Mouse (Mus musculus) G1E (cell line): ENCODE data around the gene Thumpd1. TPM values are rescaled to one million over a fixed set of nuclear protein-coding genes. Genes with fewer than 3 reads are reported as not detected.
"Not testable (repeated sequence)": the region's sequence is repeated elsewhere in the genome, so short reads cannot be mapped to it uniquely, and the experiment has no call there.

Experiments used
- ATAC-seq: 2 replicates; pipeline ENCODE4 v1.8.0; 2016; ENCODE audit warnings: mild to moderate bottlenecking; ENCODE audit not compliant: insufficient number of reproducible peaks, poor library complexity, low FRiP score, severe bottlenecking; ENCODE audit errors: extremely low read depth
- DNase-seq: peaks from one replicate; pipeline ENCODE4 v3.0.0; 2012; ENCODE audit warnings: low spot score
- H3K27me3 ChIP-seq: 2 replicates; pipeline ENCODE4 v1.6.1; 2012; ENCODE audit warnings: mild to moderate bottlenecking, low read length, inconsistent platforms; ENCODE audit not compliant: insufficient read depth
- H3K36me3 ChIP-seq: replicated peaks from 2 replicates; pipeline ENCODE3; 2012; ENCODE audit warnings: mild to moderate bottlenecking, inconsistent platforms
- H3K4me1 ChIP-seq: 2 replicates; pipeline ENCODE4 v1.6.1; 2012; ENCODE audit warnings: low read depth, low read length, inconsistent platforms, mixed read lengths; ENCODE audit not compliant: insufficient read depth
- H3K4me3 ChIP-seq: 2 replicates; pipeline ENCODE4 v1.5.1; 2012; ENCODE audit warnings: low read depth, mild to moderate bottlenecking, inconsistent platforms, low read length, moderate library complexity, mixed read lengths
- H3K9me3 ChIP-seq: replicated peaks from 2 replicates; pipeline ENCODE4 v1.6.1; 2012; ENCODE audit warnings: inconsistent platforms
- CTCF ChIP-seq: IDR thresholded peaks from 2 replicates; pipeline ENCODE4 v1.5.1; 2012; ENCODE audit warnings: low read depth, low read length, inconsistent platforms, mixed read lengths
- GATA1 ChIP-seq: IDR thresholded peaks from 2 replicates; pipeline ENCODE4 v1.6.1; 2012; ENCODE audit warnings: borderline replicate concordance, low read length, inconsistent platforms, mixed read lengths
- GATA2 ChIP-seq: IDR thresholded peaks from 2 replicates; pipeline ENCODE4 v1.6.1; 2012; ENCODE audit warnings: low read depth, low read length, inconsistent platforms, borderline replicate concordance
- POLR2AphosphoS5 ChIP-seq: IDR thresholded peaks from 2 replicates; pipeline ENCODE4 v1.6.1; 2012; ENCODE audit warnings: low read depth, low read length, inconsistent platforms; ENCODE audit not compliant: insufficient replicate concordance
- TAL1 ChIP-seq: conservative IDR thresholded peaks from 2 replicates; pipeline ENCODE4 v1.6.1; 2012; ENCODE audit warnings: low read depth, low read length, inconsistent platforms, mixed read lengths
- polyA plus RNA-seq: library from polyadenylated mRNA; stranded (reverse); fragments of >175 nt; gene quantifications from 2 replicates; pipeline ENCODE4 v1.2.3, GENCODE M21; 2012
- total RNA-seq, 2 experiments: library from RNA; stranded (forward) in 1 of 2; stranded (reverse) in 1 of 2; fragments of 200-1000 nt in 1 of 2; fragments of >200 nt in 1 of 2; fragmentation: Nextera tagmentation in 1 of 2; gene quantifications; 2 replicates each; pipeline ENCODE4 v1.2.3; 2014 to 2017

Thumpd1 gene
- total and polyA plus RNA-seq, 3 experiments = 41.4 to 115 (median 64.8) TPM

- ATAC-seq = no peak
- Histone ChIP-seq H3K27me3 (peaks cover 3% of the 10 kb centered on the region; the same call in 1 of the 2 replicates), H3K4me1 (no peaks in the 10 kb centered on the region), H3K9me3 (no peaks in the 10 kb centered on the region), H3K4me3 (no peak overlapping the region), H3K36me3 (no peaks in the 10 kb centered on the region)
- no peak for DNase-seq
- TF ChIP-seq GATA1 (no peak), CTCF (no peak), POLR2AphosphoS5 (no peak), GATA2 (no peak), TAL1 (no peak)
Measured at GRCm38 (mm10) chr7:119753696-119754095, 33.1 kb upstream of the Thumpd1 start.

- H3K27me3 ChIP-seq = no peaks in the 10 kb centered on the region
- no peak for TF ChIP-seq CTCF
- TF ChIP-seq TAL1 = no peak
- TF ChIP-seq POLR2AphosphoS5 = no peak
- TF ChIP-seq GATA1 = no peak
- no peak for TF ChIP-seq GATA2
- no peaks in the 10 kb centered on the region for H3K36me3 ChIP-seq
- no peaks in the 10 kb centered on the region for H3K4me1 ChIP-seq
- ATAC-seq (no peak), DNase-seq (no peak)
- H3K9me3 ChIP-seq = no peaks in the 10 kb centered on the region
- H3K4me3 ChIP-seq = no peak overlapping the region
Measured at GRCm38 (mm10) chr7:119749942-119750341, 29.3 kb upstream of the Thumpd1 start.

- Histone ChIP-seq H3K27me3 (no peaks in the 10 kb centered on the region; the same call in 1 of the 2 replicates), H3K9me3 (no peaks in the 10 kb centered on the region), H3K36me3 (no peaks in the 10 kb centered on the region), H3K4me1 (no peaks in the 10 kb centered on the region), H3K4me3 (no peak overlapping the region)
- TF ChIP-seq TAL1 (no peak), GATA2 (no peak), GATA1 (no peak), CTCF (no peak), POLR2AphosphoS5 (no peak)
- no peak for DNase-seq
- no peak for ATAC-seq
Measured at GRCm38 (mm10) chr7:119748761-119749160, 28.2 kb upstream of the Thumpd1 start.

GRCm38 (mm10) chr7:119745869-119746268 is 25.3 kb upstream of the Thumpd1 start:
- Histone ChIP-seq H3K4me1 (no peaks in the 10 kb centered on the region), H3K9me3 (no peaks in the 10 kb centered on the region), H3K27me3 (no peaks in the 10 kb centered on the region; the same call in none of the 2 replicates), H3K36me3 (no peaks in the 10 kb centered on the region), H3K4me3 (no peak overlapping the region)
- TF ChIP-seq POLR2AphosphoS5 (no peak), CTCF (no peak), GATA1 (no peak), TAL1 (no peak), GATA2 (no peak)
- no peak for DNase-seq
- ATAC-seq = no peak

- DNase-seq (no peak), ATAC-seq (no peak)
- Histone ChIP-seq H3K27me3 (no peaks in the 10 kb centered on the region; the same call in none of the 2 replicates), H3K9me3 (no peaks in the 10 kb centered on the region), H3K4me1 (no peaks in the 10 kb centered on the region), H3K4me3 (no peak overlapping the region), H3K36me3 (no peaks in the 10 kb centered on the region)
- no peak for TF ChIP-seq POLR2AphosphoS5
- no peak for TF ChIP-seq GATA2
- no peak for TF ChIP-seq GATA1
- no peak for TF ChIP-seq CTCF
- TF ChIP-seq TAL1 = no peak
Measured at GRCm38 (mm10) chr7:119744321-119744720, 23.7 kb upstream of the Thumpd1 start.

GRCm38 (mm10) chr7:119739798-119740468 is 19.3 kb upstream of the Thumpd1 start:
- not testable (repeated sequence) for H3K9me3 ChIP-seq, ATAC-seq, H3K27me3 ChIP-seq, DNase-seq, H3K36me3 ChIP-seq, H3K4me3 ChIP-seq, H3K4me1 ChIP-seq

GRCm38 (mm10) chr7:119738877-119739276 is 18.3 kb upstream of the Thumpd1 start:
- H3K4me1 ChIP-seq = no peaks in the 10 kb centered on the region
- 0 out of 2 replicates have a peak, but pooled peaks cover 4% of the 10 kb centered on the region for H3K9me3 ChIP-seq
- H3K36me3 ChIP-seq = no peaks in the 10 kb centered on the region
- DNase-seq (no peak), ATAC-seq (no peak)
- H3K27me3 ChIP-seq = peaks cover 4% of the 10 kb centered on the region
- TF ChIP-seq TAL1 (no peak), POLR2AphosphoS5 (no peak), CTCF (no peak), GATA2 (no peak), GATA1 (no peak)
- no peak overlapping the region for H3K4me3 ChIP-seq

GRCm38 (mm10) chr7:119731262-119731661 is 10.7 kb upstream of the Thumpd1 start:
- not testable (repeated sequence) for H3K36me3 ChIP-seq, ATAC-seq, H3K4me1 ChIP-seq, H3K4me3 ChIP-seq, H3K27me3 ChIP-seq, DNase-seq
- H3K9me3 ChIP-seq = peaks cover 13% of the 10 kb centered on the region; the same call in 1 of the 2 replicates
